Mouse (Mus musculus): ENCODE measurements at regions not wholly inside any gene's neighbourhood (a gene's known extent, or its start where the extent isn't known, plus 50 kb on each side); places are given as distances from the start of the nearest gene placed in this dataset.

GRCm38 (mm10) chr1:30460295-30460958, 413.3 kb downstream of the Phf3 start:
- TF ChIP-seq POLR2A (IDR thresholded peaks at IDR 0.05; ENCODE audit: low read depth, low read length) (no peak), BHLHE40 (IDR thresholded peaks at IDR 0.05; ENCODE audit: low read depth, low read length) (no peak), JUND (conservative IDR thresholded peaks at IDR 0.05; ENCODE audit: low read depth, low read length) (no peak), ZNF384 (IDR thresholded peaks at IDR 0.05; ENCODE audit: low read depth, low read length) (no peak), USF1 (IDR thresholded peaks at IDR 0.05; ENCODE audit: low read depth, low read length) (no peak), IRF4 (IDR thresholded peaks at IDR 0.05; ENCODE audit: low read depth, low read length) (no peak)
